In genomic region chr1:132007282-132007815, GRCm38 (mm10) we compare ENCODE assay signal across 8 mouse cellular contexts. TPM values are rescaled to one million over a fixed set of nuclear protein-coding genes. Genes with fewer than 3 reads are reported as not detected.
A peak's percentile ranks its signal among the peaks of the same experiment; 100 is the strongest.
DNase-seq lines count a peak whose midpoint lies in the region; ATAC-seq and TF ChIP-seq lines count a peak whose summit lies in the region.

Gene Elk4, plus strand, starts transcription at chr1:132007607.

- peak; percentile 80 to 87 for DNase-seq in CD8-positive naive resting alpha-beta T cell, adult 2 months (ENCODE audit: low read depth in 2 of 2, low spot score in 2 of 2)
- DNase-seq in c-Kit-positive CD71-negative TER-119-negative erythroid progenitor cells, embryonic 14.5 days (ENCODE audit: low read depth): peak; percentile 81
- peak; percentile 95 for DNase-seq in forebrain, embryonic 11.5 days (ENCODE audit: low spot score)
- peak; percentile 96 to 97 for DNase-seq in kidney, postnatal 4 days

- H3K9ac ChIP-seq in forebrain, embryonic 11.5 days (ENCODE audit: low read length): peak within 1 kb of the TSS; percentile 93
- peak within 1 kb of the TSS; percentile 96 for H3K9ac ChIP-seq in heart, embryonic 16.5 days (ENCODE audit: low read length)
- H3K9ac ChIP-seq in liver, embryonic 16.5 days (ENCODE audit: low read depth, low read length): peak within 1 kb of the TSS; percentile 91
- peak within 1 kb of the TSS; percentile 95 for H3K9ac ChIP-seq in neural tube, embryonic 13.5 days

- WGBS in forebrain, embryonic 11.5 days: 0% methylated on average over 53 of the region's 61 CpGs
- WGBS in heart, embryonic 16.5 days: 0% methylated on average over 47 of the region's 61 CpGs
- WGBS in liver, embryonic 16.5 days (ENCODE audit: insufficient replicate concordance): under 1% methylated on average over 60 of the region's 61 CpGs
- under 1% methylated on average over 43 of the region's 61 CpGs for WGBS in neural tube, embryonic 13.5 days

- TF ChIP-seq CTCF in testis, adult 2 months (IDR thresholded peaks at IDR 0.05; ENCODE audit: control insufficient read depth, insufficient read depth, insufficient replicate concordance, low read depth, low read length): no peak

- H3K4me2 ChIP-seq in forebrain, embryonic 11.5 days (ENCODE audit: low read depth, low read length, severe bottlenecking): peak within 1 kb of the TSS; percentile 56
- peak within 1 kb of the TSS; percentile 63 for H3K4me2 ChIP-seq in heart, embryonic 16.5 days (ENCODE audit: low read depth, low read length)
- peak within 1 kb of the TSS; percentile 91 for H3K4me2 ChIP-seq in liver, embryonic 16.5 days (ENCODE audit: low read depth, low read length)
- H3K4me2 ChIP-seq in neural tube, embryonic 13.5 days: peak within 1 kb of the TSS; percentile 72

- no peaks in the 10 kb centered on the region for H3K27me3 ChIP-seq in forebrain, embryonic 11.5 days (ENCODE audit: control insufficient read depth, insufficient read depth, low read length)
- H3K27me3 ChIP-seq in heart, embryonic 16.5 days (ENCODE audit: control insufficient read depth, insufficient read depth, low read length): no peaks in the 10 kb centered on the region
- H3K27me3 ChIP-seq in liver, embryonic 16.5 days (ENCODE audit: control insufficient read depth, insufficient read depth, low read depth, low read length): no peaks in the 10 kb centered on the region
- no peaks in the 10 kb centered on the region for H3K27me3 ChIP-seq in neural tube, embryonic 13.5 days
- no peaks in the 10 kb centered on the region for H3K27me3 ChIP-seq in testis, adult 2 months (ENCODE audit: control insufficient read depth, insufficient read depth, low read length)

- ATAC-seq in forebrain, embryonic 11.5 days (replicated peaks; ENCODE audit: low FRiP score): peak; percentile 91
- ATAC-seq in heart, embryonic 16.5 days (replicated peaks; ENCODE audit: extremely low read depth, insufficient read depth, low FRiP score): peak; percentile 86
- peak; percentile 83 for ATAC-seq in liver, embryonic 16.5 days (ENCODE audit: low read depth)
- ATAC-seq in neural tube, embryonic 13.5 days (ENCODE audit: low read depth): peak; percentile 94

- H3K27ac ChIP-seq in forebrain, embryonic 11.5 days (ENCODE audit: low read depth, low read length): peak within 1 kb of the TSS; percentile 91
- H3K27ac ChIP-seq in heart, embryonic 16.5 days (ENCODE audit: low read length): peak within 1 kb of the TSS; percentile 99
- H3K27ac ChIP-seq in liver, embryonic 16.5 days (ENCODE audit: low read length): peak within 1 kb of the TSS; percentile 98
- peak within 1 kb of the TSS; percentile 98 for H3K27ac ChIP-seq in neural tube, embryonic 13.5 days (replicated peaks)
- peak within 1 kb of the TSS; percentile 89 for H3K27ac ChIP-seq in testis, adult 2 months (ENCODE audit: control insufficient read depth, insufficient read depth, low read depth, low read length)

- TF ChIP-seq POLR2A in testis, adult 2 months (IDR thresholded peaks at IDR 0.05; ENCODE audit: control insufficient read depth, low read depth, low read length): peak; percentile 66

- H3K4me1 ChIP-seq in forebrain, embryonic 11.5 days (replicated peaks; ENCODE audit: control insufficient read depth, insufficient read depth, low read length): peaks cover 6% of the 10 kb centered on the region; the same call in 1 of the 2 replicates
- peaks cover 29% of the 10 kb centered on the region for H3K4me1 ChIP-seq in heart, embryonic 16.5 days (ENCODE audit: control insufficient read depth, insufficient read depth, low read length)
- H3K4me1 ChIP-seq in liver, embryonic 16.5 days (ENCODE audit: control insufficient read depth, low read depth, low read length): peaks cover 35% of the 10 kb centered on the region
- H3K4me1 ChIP-seq in neural tube, embryonic 13.5 days (replicated peaks): peaks cover 26% of the 10 kb centered on the region
- H3K4me1 ChIP-seq in testis, adult 2 months (ENCODE audit: control insufficient read depth, insufficient read depth, low read length): peaks cover 2% of the 10 kb centered on the region

- H3K36me3 ChIP-seq in forebrain, embryonic 11.5 days (ENCODE audit: control insufficient read depth, insufficient read depth, low read length): no peaks in the 10 kb centered on the region
- H3K36me3 ChIP-seq in heart, embryonic 16.5 days (ENCODE audit: control insufficient read depth, insufficient read depth): no peaks in the 10 kb centered on the region
- H3K36me3 ChIP-seq in liver, embryonic 16.5 days (ENCODE audit: control insufficient read depth, insufficient read depth): no peaks in the 10 kb centered on the region
- no peaks in the 10 kb centered on the region for H3K36me3 ChIP-seq in neural tube, embryonic 13.5 days
- H3K36me3 ChIP-seq in testis, adult 2 months (ENCODE audit: control insufficient read depth, insufficient read depth, low read length): no peaks in the 10 kb centered on the region

- peak within 1 kb of the TSS; percentile 88 for H3K4me3 ChIP-seq in forebrain, embryonic 11.5 days (ENCODE audit: low read depth, low read length)
- peak within 1 kb of the TSS; percentile 62 for H3K4me3 ChIP-seq in heart, embryonic 16.5 days (ENCODE audit: low read length)
- H3K4me3 ChIP-seq in liver, embryonic 16.5 days (ENCODE audit: low read depth, low read length): peak within 1 kb of the TSS; percentile 89
- peak within 1 kb of the TSS; percentile 78 for H3K4me3 ChIP-seq in neural tube, embryonic 13.5 days
- H3K4me3 ChIP-seq in testis, adult 2 months (ENCODE audit: control insufficient read depth, low read depth, low read length): peak within 1 kb of the TSS; percentile 90

- H3K9me3 ChIP-seq in forebrain, embryonic 11.5 days (ENCODE audit: control insufficient read depth, low read length): no peaks in the 10 kb centered on the region
- H3K9me3 ChIP-seq in heart, embryonic 16.5 days (replicated peaks; ENCODE audit: control insufficient read depth, low read length): no peaks in the 10 kb centered on the region
- H3K9me3 ChIP-seq in liver, embryonic 16.5 days (replicated peaks; ENCODE audit: control insufficient read depth, low read length): no peaks in the 10 kb centered on the region
- H3K9me3 ChIP-seq in neural tube, embryonic 13.5 days: no peaks in the 10 kb centered on the region

RNA-seq across cellular contexts. Expression of gene Elk4, which starts in this region (rescaled TPM):
- polyA plus RNA-seq in forebrain, embryonic 11.5 days (2014; fragmentation: Nextera tagmentation; extraction: Ambion mirVana): 19.8 and 20.3 TPM in 2 replicates
- 17.5 and 17.8 TPM in 2 replicates for polyA plus RNA-seq in heart, embryonic 16.5 days (2015; fragmentation: Nextera tagmentation; extraction: Ambion mirVana)
- polyA plus RNA-seq in liver, embryonic 16.5 days (2015; fragmentation: Nextera tagmentation; extraction: Ambion mirVana): 8.6 and 10.0 TPM in 2 replicates
- 13.1 and 14.2 TPM in 2 replicates for polyA plus RNA-seq in neural tube, embryonic 13.5 days (2015; fragmentation: Nextera tagmentation; extraction: Ambion mirVana)
- polyA plus RNA-seq in testis, adult 2 months (2012; rRNA removed): 3.9 and 4.3 TPM in 2 replicates

Comparison
In these comparisons a context has a peak if more than half of its experiments do, and no peak if none do; other contexts are left out.
1. Peak in every context shown above with its lines: DNase-seq, ATAC-seq, H3K4me3 ChIP-seq and H3K27ac ChIP-seq.